Mouse (Mus musculus) E14TG2a.4 (cell line): ENCODE data around the gene Sgk1.
A peak's percentile ranks its signal among the peaks of the same experiment; 100 is the strongest.

ENCODE experiments used
- H3K27me3 ChIP-seq: 2 replicates; pipeline ENCODE4 v1.6.1; 2014; ENCODE audit warnings: low read length, control low read depth; ENCODE audit not compliant: insufficient read depth
- H3K36me3 ChIP-seq: 2 replicates; pipeline ENCODE4 v1.6.1; 2014; ENCODE audit warnings: low read length, control low read depth; ENCODE audit not compliant: insufficient read depth
- H3K4me1 ChIP-seq: replicated peaks from 2 replicates; pipeline ENCODE4 v1.6.1; 2014; ENCODE audit warnings: low read depth, low read length, control low read depth
- H3K4me3 ChIP-seq: replicated peaks from 2 replicates; pipeline ENCODE4 v1.5.1; 2014; ENCODE audit warnings: mild to moderate bottlenecking, low read length
- H3K9me3 ChIP-seq: 2 replicates; pipeline ENCODE4 v1.6.1; 2014; ENCODE audit warnings: low read length, control low read depth
- CTCF ChIP-seq: conservative IDR thresholded peaks from 2 replicates; pipeline ENCODE4 v1.5.1; 2014; ENCODE audit warnings: low read length
- NANOG ChIP-seq: IDR thresholded peaks from 2 replicates; pipeline ENCODE4 v1.6.1; 2014; ENCODE audit warnings: borderline replicate concordance, low read length, mixed read lengths
- POU5F1 ChIP-seq: IDR thresholded peaks from 2 replicates; pipeline ENCODE4 v1.6.1; 2014; ENCODE audit warnings: low read length, borderline replicate concordance

Sgk1 gene

DNA sequence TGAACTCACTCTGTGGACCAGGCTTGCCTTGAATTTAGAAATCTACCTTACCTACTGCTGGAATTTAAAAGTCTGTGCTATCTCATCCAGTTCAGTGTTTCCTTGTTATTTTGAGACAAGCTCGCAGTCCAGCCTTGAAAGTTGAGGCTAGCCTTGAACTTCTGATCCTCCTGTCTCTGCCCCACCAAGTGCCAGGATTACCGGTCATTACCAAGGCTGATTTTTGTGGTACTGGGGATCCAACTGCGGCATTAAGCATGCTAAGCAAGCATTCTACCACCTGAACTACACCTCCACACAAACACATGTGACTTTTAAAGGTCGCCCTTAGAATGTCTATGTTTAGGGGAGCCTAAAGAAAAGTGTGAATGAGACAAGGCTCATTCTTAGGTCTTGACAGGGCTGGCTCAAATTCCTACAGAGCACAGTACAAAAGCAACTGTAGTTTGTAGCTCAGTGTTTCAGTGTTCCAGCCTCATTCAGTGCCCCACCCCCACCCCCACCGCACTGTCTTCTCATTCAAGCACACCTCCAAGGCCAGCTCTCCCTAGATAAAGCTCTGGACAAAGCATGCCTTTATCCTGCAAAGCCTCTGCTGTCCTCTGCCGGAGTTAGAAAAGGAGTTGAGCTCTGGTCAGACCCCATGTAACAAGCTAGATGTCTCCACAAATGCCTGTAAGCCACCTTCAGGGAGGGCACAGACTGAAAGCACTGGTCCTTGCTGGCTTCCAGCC lies 36.2 kb downstream of the Sgk1 start:
- Histone ChIP-seq H3K4me3 (peak overlapping the region; percentile 35; the same call in 1 of the 2 replicates), H3K4me1 (peaks cover 73% of the 10 kb centered on the region), H3K9me3 (no peaks in the 10 kb centered on the region), H3K36me3 (no peaks in the 10 kb centered on the region), H3K27me3 (no peaks in the 10 kb centered on the region)
- TF ChIP-seq NANOG (no peak), CTCF (no peak), POU5F1 (no peak)

- no peaks in the 10 kb centered on the region for H3K36me3 ChIP-seq
- no peaks in the 10 kb centered on the region for H3K27me3 ChIP-seq
- H3K9me3 ChIP-seq = no peaks in the 10 kb centered on the region
- 0 out of 2 replicates have a peak, but pooled peaks have one; percentile 14 for TF ChIP-seq NANOG
- TF ChIP-seq CTCF = no peak
- peaks cover 79% of the 10 kb centered on the region for H3K4me1 ChIP-seq
- peak overlapping the region; percentile 35; the same call in 1 of the 2 replicates for H3K4me3 ChIP-seq
Observed at GRCm38 (mm10) chr10:21918750-21919145, 36.8 kb downstream of the Sgk1 start.

- Histone ChIP-seq H3K27me3 (no peaks in the 10 kb centered on the region), H3K36me3 (no peaks in the 10 kb centered on the region)
- TF ChIP-seq POU5F1 = no peak
- TF ChIP-seq CTCF = no peak
- no peak for TF ChIP-seq NANOG
Observed at GRCm38 (mm10) chr10:21920611-21921010, 38.6 kb downstream of the Sgk1 start.

DNA sequence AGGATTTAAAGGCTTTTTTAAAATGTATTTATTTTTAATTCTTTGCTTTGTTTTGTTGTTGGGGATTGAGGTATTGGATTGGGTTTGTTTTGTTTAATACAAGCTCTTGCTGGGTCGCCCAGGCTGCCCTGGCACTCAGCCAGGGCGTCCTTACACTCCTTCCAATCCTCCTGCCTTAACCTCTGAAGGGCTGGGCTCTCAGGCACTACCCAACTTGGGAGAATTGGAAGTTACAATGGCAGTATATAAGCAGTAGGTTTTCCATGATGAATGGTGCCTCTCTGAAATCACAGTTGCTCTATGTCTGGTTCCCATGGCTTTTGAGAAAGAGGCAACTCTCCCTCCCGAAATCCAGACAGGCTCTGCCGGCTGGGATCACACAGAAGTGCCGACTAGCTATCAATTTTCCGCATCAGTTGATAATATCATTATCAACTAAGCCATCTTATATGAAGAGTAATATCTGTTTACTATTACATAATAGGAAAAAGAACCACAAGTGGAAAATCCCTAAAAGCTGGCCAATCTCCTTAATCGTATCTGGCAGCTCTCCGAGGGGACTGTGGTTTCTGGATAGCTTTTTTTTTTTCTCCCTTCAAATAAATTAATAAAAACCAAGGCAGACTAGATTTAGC lies 40.8 kb downstream of the Sgk1 start:
- no peaks in the 10 kb centered on the region for H3K27me3 ChIP-seq
- H3K9me3 ChIP-seq = no peaks in the 10 kb centered on the region
- H3K36me3 ChIP-seq = no peaks in the 10 kb centered on the region
- peaks cover 81% of the 10 kb centered on the region for H3K4me1 ChIP-seq
- peak overlapping the region; percentile 66 for H3K4me3 ChIP-seq
- TF ChIP-seq NANOG = no peak
- no peak for TF ChIP-seq POU5F1
- TF ChIP-seq CTCF = no peak

More at GRCm38 (mm10) chr10:21920611-21921010, 38.6 kb downstream of the Sgk1 start:
- Histone ChIP-seq H3K9me3 (no peaks in the 10 kb centered on the region), H3K4me3 (no peak overlapping the region), H3K4me1 (peaks cover 87% of the 10 kb centered on the region)

DNA sequence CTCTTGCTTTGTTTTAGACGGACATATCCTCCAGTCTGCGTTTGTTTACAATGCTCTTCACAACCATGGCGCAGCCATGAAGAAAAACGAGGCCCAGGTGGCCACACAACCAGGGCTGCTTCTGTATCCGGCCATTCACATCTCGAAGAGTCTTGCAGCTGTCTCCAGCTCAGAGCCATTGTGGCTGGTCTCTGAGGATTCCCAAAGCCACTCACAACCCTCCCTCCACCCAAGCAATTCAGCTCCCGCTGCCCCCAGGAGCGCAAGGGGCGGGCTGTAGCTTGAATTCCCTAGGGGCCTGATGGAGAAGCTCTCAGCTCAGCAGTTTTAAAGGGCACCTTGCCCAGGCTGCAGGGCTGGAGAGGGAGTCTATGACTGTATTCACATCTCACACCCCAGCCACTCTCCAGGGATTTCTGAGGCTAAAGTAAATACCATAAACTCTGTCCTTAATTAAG lies 41.5 kb downstream of the Sgk1 start:
- no peaks in the 10 kb centered on the region for H3K27me3 ChIP-seq

DNA sequence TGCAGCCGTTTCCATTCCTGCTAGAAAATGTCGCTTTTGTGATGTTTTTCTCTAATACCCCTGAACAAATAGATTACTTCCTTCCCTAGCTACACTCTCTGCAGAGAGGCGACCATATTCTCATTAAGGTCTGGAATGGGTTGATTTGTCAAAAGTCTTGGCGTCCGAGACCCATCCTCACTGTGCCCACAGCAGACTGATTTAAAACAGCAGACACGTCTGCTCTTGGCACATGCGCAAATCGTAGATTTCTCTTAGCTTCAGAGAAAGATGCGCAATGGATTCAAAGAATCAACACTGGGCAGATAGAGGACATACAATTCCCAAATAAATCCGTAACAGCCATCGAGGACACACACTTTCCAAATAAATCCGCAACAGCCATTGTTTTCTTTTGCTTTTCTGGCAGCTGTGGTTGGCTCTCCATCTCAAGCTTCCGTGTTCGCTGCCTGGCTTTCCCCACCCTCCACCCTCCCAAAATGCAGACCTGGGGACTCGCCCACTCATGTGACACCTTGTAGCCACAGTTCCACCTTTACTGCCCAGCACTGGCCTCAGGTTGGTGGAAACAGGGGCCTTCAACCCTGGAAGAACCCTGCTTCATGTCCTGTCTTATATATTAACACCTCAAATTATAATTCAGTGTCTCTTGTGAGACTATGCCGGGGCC lies 42.2 kb downstream of the Sgk1 start:
- TF ChIP-seq NANOG (no peak), POU5F1 (no peak), CTCF (no peak)
- Histone ChIP-seq H3K27me3 (no peaks in the 10 kb centered on the region), H3K4me1 (peaks cover 74% of the 10 kb centered on the region), H3K9me3 (no peaks in the 10 kb centered on the region), H3K4me3 (peak overlapping the region; percentile 66), H3K36me3 (no peaks in the 10 kb centered on the region)

More for the DNA sequence above, 41.5 kb downstream of the Sgk1 start:
- Histone ChIP-seq H3K4me1 (peaks cover 81% of the 10 kb centered on the region), H3K9me3 (no peaks in the 10 kb centered on the region), H3K4me3 (peak overlapping the region; percentile 66), H3K36me3 (no peaks in the 10 kb centered on the region)
- TF ChIP-seq CTCF = no peak
- no peak for TF ChIP-seq POU5F1

GRCm38 (mm10) chr10:21926941-21927340 lies 45.0 kb downstream of the Sgk1 start:
- Histone ChIP-seq H3K4me1 (peaks cover 50% of the 10 kb centered on the region), H3K9me3 (no peaks in the 10 kb centered on the region), H3K4me3 (no peak overlapping the region), H3K27me3 (no peaks in the 10 kb centered on the region), H3K36me3 (no peaks in the 10 kb centered on the region)
- TF ChIP-seq NANOG (no peak), POU5F1 (no peak), CTCF (no peak)

- TF ChIP-seq NANOG (no peak), CTCF (no peak), POU5F1 (no peak)
- H3K36me3 ChIP-seq = no peaks in the 10 kb centered on the region
- H3K4me3 ChIP-seq = no peak overlapping the region
- no peaks in the 10 kb centered on the region for H3K27me3 ChIP-seq
- H3K9me3 ChIP-seq = no peaks in the 10 kb centered on the region
- peaks cover 33% of the 10 kb centered on the region for H3K4me1 ChIP-seq
Observed at GRCm38 (mm10) chr10:21930781-21931380, 48.9 kb downstream of the Sgk1 start.
